Mouse (Mus musculus): Measurements from ENCODE around the gene Mmel1. TPM values are rescaled to one million over a fixed set of nuclear protein-coding genes. Genes with fewer than 3 reads are reported as not detected.

The Mmel1 gene
- polyA plus RNA-seq, 1 experiment, result not detected

GRCm38 (mm10) chr4:154908490-154908889, 39.1 kb downstream of the Mmel1 start:
- Histone ChIP-seq H3K27ac (ENCODE audit: insufficient read depth, low read depth, low read length) (no peak overlapping the region), H3K4me3 (ENCODE audit: insufficient read depth, low read depth, low read length) (no peak overlapping the region), H3K4me1 (ENCODE audit: control insufficient read depth, insufficient read depth, low read length) (peaks cover 4% of the 10 kb centered on the region)
- TF ChIP-seq POLR2A (IDR thresholded peaks at IDR 0.05; ENCODE audit: insufficient read depth, low read depth, low read length), result no peak
- TF ChIP-seq CTCF (IDR thresholded peaks at IDR 0.05; ENCODE audit: insufficient read depth, low read depth, low read length), result no peak
- WGBS, result 91% methylated on average over 5 of the region's 5 CpGs

GRCm38 (mm10) chr4:154910606-154911522, 41.5 kb downstream of the Mmel1 start:
- TF ChIP-seq CTCF (IDR thresholded peaks at IDR 0.05; ENCODE audit: insufficient read depth, low read depth, low read length) (no peak), POLR2A (IDR thresholded peaks at IDR 0.05; ENCODE audit: insufficient read depth, low read depth, low read length) (no peak)
- WGBS, result 32% methylated on average over 15 of the region's 15 CpGs
- peaks cover 4% of the 10 kb centered on the region for H3K4me1 ChIP-seq (ENCODE audit: control insufficient read depth, insufficient read depth, low read length)
- no peak overlapping the region for H3K4me3 ChIP-seq (ENCODE audit: insufficient read depth, low read depth, low read length)
- no peak overlapping the region for H3K27ac ChIP-seq (ENCODE audit: insufficient read depth, low read depth, low read length)

- H3K4me1 ChIP-seq (ENCODE audit: control insufficient read depth, insufficient read depth, low read length), result peaks cover 4% of the 10 kb centered on the region
- no peak overlapping the region for H3K27ac ChIP-seq (ENCODE audit: insufficient read depth, low read depth, low read length)
- 85% methylated on average over 2 of the region's 2 CpGs for WGBS
- no peak for TF ChIP-seq CTCF (IDR thresholded peaks at IDR 0.05; ENCODE audit: insufficient read depth, low read depth, low read length)
- no peak overlapping the region for H3K4me3 ChIP-seq (ENCODE audit: insufficient read depth, low read depth, low read length)
Observed at GRCm38 (mm10) chr4:154911644-154912043, 42.3 kb downstream of the Mmel1 start.

GRCm38 (mm10) chr4:154913845-154914244, 44.5 kb downstream of the Mmel1 start:
- H3K4me3 ChIP-seq (ENCODE audit: insufficient read depth, low read depth, low read length), result no peak overlapping the region
- H3K27ac ChIP-seq (ENCODE audit: insufficient read depth, low read depth, low read length), result no peak overlapping the region
- TF ChIP-seq POLR2A (IDR thresholded peaks at IDR 0.05; ENCODE audit: insufficient read depth, low read depth, low read length) (no peak), CTCF (IDR thresholded peaks at IDR 0.05; ENCODE audit: insufficient read depth, low read depth, low read length) (no peak)
- 98% methylated on average over 3 of the region's 3 CpGs for WGBS
- H3K4me1 ChIP-seq (ENCODE audit: control insufficient read depth, insufficient read depth, low read length), result no peaks in the 10 kb centered on the region

GRCm38 (mm10) chr4:154914252-154914651, 44.9 kb downstream of the Mmel1 start:
- Histone ChIP-seq H3K4me3 (ENCODE audit: insufficient read depth, low read depth, low read length) (no peak overlapping the region), H3K4me1 (ENCODE audit: control insufficient read depth, insufficient read depth, low read length) (no peaks in the 10 kb centered on the region), H3K27ac (ENCODE audit: insufficient read depth, low read depth, low read length) (no peak overlapping the region)
- 95% methylated on average over 4 of the region's 4 CpGs for WGBS
- no peak for TF ChIP-seq CTCF (IDR thresholded peaks at IDR 0.05; ENCODE audit: insufficient read depth, low read depth, low read length)
- no peak for TF ChIP-seq POLR2A (IDR thresholded peaks at IDR 0.05; ENCODE audit: insufficient read depth, low read depth, low read length)

GRCm38 (mm10) chr4:154914707-154915106, 45.3 kb downstream of the Mmel1 start:
- no peak overlapping the region for H3K27ac ChIP-seq (ENCODE audit: insufficient read depth, low read depth, low read length)
- WGBS, result 91% methylated on average over 3 of the region's 3 CpGs
- H3K4me3 ChIP-seq (ENCODE audit: insufficient read depth, low read depth, low read length), result no peak overlapping the region
- H3K4me1 ChIP-seq (ENCODE audit: control insufficient read depth, insufficient read depth, low read length), result no peaks in the 10 kb centered on the region
- TF ChIP-seq CTCF (IDR thresholded peaks at IDR 0.05; ENCODE audit: insufficient read depth, low read depth, low read length), result no peak

- WGBS, result 81% methylated on average over 10 of the region's 10 CpGs
- H3K4me1 ChIP-seq (ENCODE audit: control insufficient read depth, insufficient read depth, low read length), result no peaks in the 10 kb centered on the region
- no peak overlapping the region for H3K27ac ChIP-seq (ENCODE audit: insufficient read depth, low read depth, low read length)
- TF ChIP-seq CTCF (IDR thresholded peaks at IDR 0.05; ENCODE audit: insufficient read depth, low read depth, low read length), result no peak
- TF ChIP-seq POLR2A (IDR thresholded peaks at IDR 0.05; ENCODE audit: insufficient read depth, low read depth, low read length), result no peak
- no peak overlapping the region for H3K4me3 ChIP-seq (ENCODE audit: insufficient read depth, low read depth, low read length)
Observed at GRCm38 (mm10) chr4:154915286-154915685, 45.9 kb downstream of the Mmel1 start.

- Histone ChIP-seq H3K4me1 (ENCODE audit: control insufficient read depth, insufficient read depth, low read length) (no peaks in the 10 kb centered on the region), H3K4me3 (ENCODE audit: insufficient read depth, low read depth, low read length) (no peak overlapping the region), H3K27ac (ENCODE audit: insufficient read depth, low read depth, low read length) (no peak overlapping the region)
- WGBS, result 63% methylated on average over 4 of the region's 4 CpGs
- TF ChIP-seq POLR2A (IDR thresholded peaks at IDR 0.05; ENCODE audit: insufficient read depth, low read depth, low read length) (no peak), CTCF (IDR thresholded peaks at IDR 0.05; ENCODE audit: insufficient read depth, low read depth, low read length) (no peak)
Observed at GRCm38 (mm10) chr4:154916662-154917061, 47.3 kb downstream of the Mmel1 start.

- 79% methylated on average over 4 of the region's 4 CpGs for WGBS
- no peak overlapping the region for H3K27ac ChIP-seq (ENCODE audit: insufficient read depth, low read depth, low read length)
- H3K4me3 ChIP-seq (ENCODE audit: insufficient read depth, low read depth, low read length), result no peak overlapping the region
- 0 out of 2 replicates have a peak, but pooled peaks cover 2% of the 10 kb centered on the region for H3K4me1 ChIP-seq (ENCODE audit: control insufficient read depth, insufficient read depth, low read length)
- TF ChIP-seq CTCF (IDR thresholded peaks at IDR 0.05; ENCODE audit: insufficient read depth, low read depth, low read length) (no peak), POLR2A (IDR thresholded peaks at IDR 0.05; ENCODE audit: insufficient read depth, low read depth, low read length) (no peak)
Observed at GRCm38 (mm10) chr4:154922291-154922690, 52.9 kb downstream of the Mmel1 start.
